Mouse (Mus musculus): ENCODE measurements around the gene Rad54l2. TPM values are rescaled to one million over a fixed set of nuclear protein-coding genes. Genes with fewer than 3 reads are reported as not detected.

Rad54l2 gene
- polyA plus RNA-seq, 1 experiment from 2014 or later: 3.7 TPM

DNA sequence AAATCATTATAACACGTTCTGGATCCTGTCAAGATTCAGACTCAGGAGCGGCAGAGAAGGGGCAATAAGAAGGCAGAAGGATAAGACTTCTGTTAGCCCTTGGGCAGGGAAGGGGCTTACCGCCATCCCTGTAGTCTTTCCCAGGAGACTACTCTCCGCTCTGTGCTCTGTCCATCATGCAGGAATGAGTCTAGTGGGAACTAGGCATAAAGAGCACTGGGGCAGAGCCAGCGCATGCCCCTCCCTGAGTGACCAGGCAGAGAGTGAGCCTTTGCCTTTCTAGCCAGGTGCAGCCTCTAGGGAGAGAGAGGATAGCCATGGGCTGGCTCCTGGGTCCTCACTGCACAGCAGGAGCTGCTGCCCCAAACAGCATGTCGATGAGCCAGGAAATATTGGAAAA, 124.1 kb downstream of the Rad54l2 start:
- H3K9me3 ChIP-seq (ENCODE audit: control insufficient read depth, low read length): no peaks in the 10 kb centered on the region
- no peak overlapping the region for H3K4me3 ChIP-seq (ENCODE audit: low read length)
- ATAC-seq: no peak
- H3K27me3 ChIP-seq (replicated peaks; ENCODE audit: control insufficient read depth, insufficient read depth, low read length): no peaks in the 10 kb centered on the region
- no peak overlapping the region for H3K9ac ChIP-seq (ENCODE audit: low read depth, low read length)
- H3K36me3 ChIP-seq (ENCODE audit: control insufficient read depth, insufficient read depth, low read length): peaks cover 7% of the 10 kb centered on the region; the same call in 1 of the 2 replicates
- H3K4me1 ChIP-seq (ENCODE audit: control insufficient read depth, insufficient read depth, low read length): no peaks in the 10 kb centered on the region
- H3K4me2 ChIP-seq (ENCODE audit: low read depth, low read length): no peak overlapping the region
- 84% methylated on average over 6 of the region's 6 CpGs for WGBS
- H3K27ac ChIP-seq (ENCODE audit: low read length): no peak overlapping the region

DNA sequence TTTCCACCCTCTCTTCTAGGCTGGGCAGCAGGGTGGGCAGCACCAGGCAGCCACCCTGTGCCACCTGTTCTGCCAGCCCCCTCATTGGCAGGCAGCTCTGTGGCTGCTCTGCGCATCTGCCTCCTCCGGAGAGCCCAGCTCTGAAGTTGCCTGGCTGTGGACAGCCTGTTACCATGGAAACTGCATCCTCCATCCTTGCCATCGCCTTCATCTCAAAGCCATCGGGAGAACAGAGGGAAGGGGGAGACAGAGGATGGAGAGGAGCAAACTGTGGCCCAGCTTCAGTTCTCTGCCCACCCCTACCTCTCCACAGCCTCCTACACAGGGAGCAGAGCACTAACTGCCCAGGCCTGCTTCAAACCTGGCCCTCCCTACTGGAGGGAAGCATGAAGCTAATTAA, 124.6 kb downstream of the Rad54l2 start:
- Histone ChIP-seq H3K9me3 (ENCODE audit: control insufficient read depth, low read length) (no peaks in the 10 kb centered on the region), H3K4me2 (ENCODE audit: low read depth, low read length) (no peak overlapping the region), H3K9ac (ENCODE audit: low read depth, low read length) (no peak overlapping the region), H3K4me1 (ENCODE audit: control insufficient read depth, insufficient read depth, low read length) (no peaks in the 10 kb centered on the region), H3K36me3 (ENCODE audit: control insufficient read depth, insufficient read depth, low read length) (peaks cover 8% of the 10 kb centered on the region; the same call in 1 of the 2 replicates), H3K27me3 (replicated peaks; ENCODE audit: control insufficient read depth, insufficient read depth, low read length) (no peaks in the 10 kb centered on the region), H3K27ac (ENCODE audit: low read length) (no peak overlapping the region), H3K4me3 (ENCODE audit: low read length) (no peak overlapping the region)
- ATAC-seq: no peak
- WGBS: 69% methylated on average over 4 of the region's 4 CpGs

DNA sequence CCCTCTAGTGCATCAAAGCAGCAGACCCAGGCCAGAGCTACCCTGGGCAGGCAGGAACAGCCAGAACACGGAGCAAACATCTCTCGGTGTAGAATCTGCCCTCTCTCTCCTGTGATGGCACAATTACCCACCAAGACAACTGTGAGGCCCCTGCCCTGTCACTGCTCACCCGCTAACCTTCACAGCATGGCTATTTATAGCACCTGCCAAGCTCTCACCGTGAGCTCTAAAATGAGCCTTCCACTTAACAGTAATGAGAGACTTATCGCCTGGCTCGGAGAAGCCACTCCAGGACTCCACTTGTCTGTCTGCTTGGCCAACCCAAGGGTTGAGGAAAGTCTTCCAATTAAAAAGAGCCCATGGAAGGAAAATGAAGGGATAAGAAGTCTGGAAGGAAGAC, 125.8 kb downstream of the Rad54l2 start:
- Histone ChIP-seq H3K27me3 (replicated peaks; ENCODE audit: control insufficient read depth, insufficient read depth, low read length) (no peaks in the 10 kb centered on the region), H3K4me2 (ENCODE audit: low read depth, low read length) (no peak overlapping the region), H3K36me3 (ENCODE audit: control insufficient read depth, insufficient read depth, low read length) (peaks cover 17% of the 10 kb centered on the region; the same call in 1 of the 2 replicates), H3K4me1 (ENCODE audit: control insufficient read depth, insufficient read depth, low read length) (no peaks in the 10 kb centered on the region), H3K9ac (ENCODE audit: low read depth, low read length) (no peak overlapping the region), H3K9me3 (ENCODE audit: control insufficient read depth, low read length) (no peaks in the 10 kb centered on the region), H3K4me3 (ENCODE audit: low read length) (no peak overlapping the region), H3K27ac (ENCODE audit: low read length) (no peak overlapping the region)
- WGBS: 86% methylated on average over 6 of the region's 6 CpGs
- no peak for ATAC-seq

DNA sequence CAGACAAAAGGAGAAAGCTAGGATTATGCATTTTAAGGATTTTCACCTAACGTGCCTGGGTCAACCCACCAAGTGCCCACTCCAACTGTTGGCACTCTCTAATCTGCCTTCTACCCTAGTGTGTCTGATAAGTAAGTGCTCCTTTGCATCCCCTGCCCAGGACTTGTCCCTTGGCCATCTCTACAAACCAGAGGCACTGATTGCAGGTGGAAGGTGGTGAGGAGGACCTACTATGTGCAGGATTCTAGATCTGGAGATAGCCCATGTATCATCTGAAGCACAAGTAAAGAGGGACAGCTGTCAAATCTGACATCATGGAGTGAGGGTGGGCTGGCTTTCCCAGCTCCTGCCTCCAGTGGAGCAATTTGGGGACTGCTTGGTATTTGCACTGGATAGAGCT, 129.1 kb downstream of the Rad54l2 start:
- 83% methylated on average over 1 of the region's 1 CpGs for WGBS
- peaks cover 11% of the 10 kb centered on the region for H3K27me3 ChIP-seq (replicated peaks; ENCODE audit: control insufficient read depth, insufficient read depth, low read length)
- H3K4me2 ChIP-seq (ENCODE audit: low read depth, low read length): no peak overlapping the region
- H3K9ac ChIP-seq (ENCODE audit: low read depth, low read length): no peak overlapping the region
- H3K4me3 ChIP-seq (ENCODE audit: low read length): no peak overlapping the region
- H3K36me3 ChIP-seq (ENCODE audit: control insufficient read depth, insufficient read depth, low read length): peaks cover 17% of the 10 kb centered on the region; the same call in 1 of the 2 replicates
- peaks cover 7% of the 10 kb centered on the region; the same call in 1 of the 2 replicates for H3K4me1 ChIP-seq (ENCODE audit: control insufficient read depth, insufficient read depth, low read length)
- H3K27ac ChIP-seq (ENCODE audit: low read length): no peak overlapping the region
- ATAC-seq: no peak
- H3K9me3 ChIP-seq (ENCODE audit: control insufficient read depth, low read length): no peaks in the 10 kb centered on the region

- Histone ChIP-seq H3K9me3 (ENCODE audit: control insufficient read depth, low read length) (no peaks in the 10 kb centered on the region), H3K4me1 (ENCODE audit: control insufficient read depth, insufficient read depth, low read length) (peaks cover 7% of the 10 kb centered on the region; the same call in 1 of the 2 replicates), H3K4me2 (ENCODE audit: low read depth, low read length) (no peak overlapping the region), H3K27ac (ENCODE audit: low read length) (no peak overlapping the region), H3K4me3 (ENCODE audit: low read length) (no peak overlapping the region), H3K27me3 (replicated peaks; ENCODE audit: control insufficient read depth, insufficient read depth, low read length) (peaks cover 16% of the 10 kb centered on the region), H3K9ac (ENCODE audit: low read depth, low read length) (no peak overlapping the region), H3K36me3 (ENCODE audit: control insufficient read depth, insufficient read depth, low read length) (peaks cover 17% of the 10 kb centered on the region; the same call in 1 of the 2 replicates)
- ATAC-seq: no peak
- 74% methylated on average over 7 of the region's 7 CpGs for WGBS
These were observed 129.6 kb downstream of the Rad54l2 start for GRCm38 (mm10) chr9:106659441-106659840.

DNA sequence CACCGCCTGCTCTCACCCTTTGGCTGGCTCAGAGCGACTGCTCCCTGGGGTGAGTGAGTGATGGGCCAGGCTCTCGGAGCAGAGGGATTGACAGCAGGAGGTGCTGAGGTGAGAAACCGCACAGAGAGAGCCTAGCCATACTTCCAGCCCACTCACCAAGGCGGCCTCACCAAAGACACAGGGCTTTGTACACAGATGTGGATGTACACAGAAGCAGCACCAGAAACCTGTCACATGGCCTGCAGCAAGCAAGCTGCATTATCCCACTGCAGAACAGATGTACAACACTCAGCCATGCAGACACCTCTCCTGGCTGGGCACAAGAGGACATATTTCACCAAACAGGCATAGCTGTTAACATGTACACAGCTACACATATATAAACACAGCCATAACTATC, 131.4 kb downstream of the Rad54l2 start:
- 40% methylated on average over 5 of the region's 5 CpGs for WGBS
- peaks cover 7% of the 10 kb centered on the region; the same call in 1 of the 2 replicates for H3K4me1 ChIP-seq (ENCODE audit: control insufficient read depth, insufficient read depth, low read length)
- ATAC-seq: no peak
- no peaks in the 10 kb centered on the region for H3K9me3 ChIP-seq (ENCODE audit: control insufficient read depth, low read length)
- H3K27me3 ChIP-seq (replicated peaks; ENCODE audit: control insufficient read depth, insufficient read depth, low read length): peaks cover 23% of the 10 kb centered on the region
- H3K4me3 ChIP-seq (ENCODE audit: low read length): no peak overlapping the region
- H3K27ac ChIP-seq (ENCODE audit: low read length): no peak overlapping the region
- no peak overlapping the region for H3K9ac ChIP-seq (ENCODE audit: low read depth, low read length)
- H3K4me2 ChIP-seq (ENCODE audit: low read depth, low read length): no peak overlapping the region
- peaks cover 17% of the 10 kb centered on the region; the same call in 1 of the 2 replicates for H3K36me3 ChIP-seq (ENCODE audit: control insufficient read depth, insufficient read depth, low read length)

DNA sequence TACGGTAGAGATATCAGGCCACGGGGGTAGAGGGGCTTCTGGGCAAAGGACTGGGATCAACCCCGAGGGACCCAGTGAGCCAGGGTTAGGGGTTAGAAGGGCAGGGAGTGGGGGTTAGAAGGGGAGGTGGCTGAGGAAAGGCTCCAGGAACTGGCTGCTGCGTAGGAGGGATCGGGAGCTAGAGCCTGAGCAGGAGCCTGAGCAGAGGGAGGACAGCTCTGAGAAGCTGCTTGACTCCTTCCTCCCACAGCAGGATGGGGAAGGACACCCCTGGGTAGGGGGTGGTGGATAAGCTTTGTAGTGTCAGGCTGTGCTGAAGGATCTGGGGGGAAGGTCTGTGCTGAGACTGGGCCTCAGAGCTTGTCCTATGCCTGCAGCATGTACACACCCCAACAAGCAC, 132.2 kb downstream of the Rad54l2 start:
- ATAC-seq: peak; percentile 12; the same call in 1 of the 2 replicates
- no peaks in the 10 kb centered on the region for H3K9me3 ChIP-seq (ENCODE audit: control insufficient read depth, low read length)
- peaks cover 9% of the 10 kb centered on the region; the same call in 1 of the 2 replicates for H3K36me3 ChIP-seq (ENCODE audit: control insufficient read depth, insufficient read depth, low read length)
- peaks cover 23% of the 10 kb centered on the region for H3K27me3 ChIP-seq (replicated peaks; ENCODE audit: control insufficient read depth, insufficient read depth, low read length)
- no peak overlapping the region for H3K27ac ChIP-seq (ENCODE audit: low read length)
- no peak overlapping the region for H3K4me2 ChIP-seq (ENCODE audit: low read depth, low read length)
- no peak overlapping the region for H3K9ac ChIP-seq (ENCODE audit: low read depth, low read length)
- peaks cover 7% of the 10 kb centered on the region; the same call in 1 of the 2 replicates for H3K4me1 ChIP-seq (ENCODE audit: control insufficient read depth, insufficient read depth, low read length)
- no peak overlapping the region for H3K4me3 ChIP-seq (ENCODE audit: low read length)
- WGBS: 55% methylated on average over 5 of the region's 5 CpGs

GRCm38 (mm10) chr9:106655884-106656720, 132.9 kb downstream of the Rad54l2 start, which contains the start of gene Grm2:
TSS of gene Grm2 (minus strand) at chr9:106656082.
- WGBS: 1% methylated on average over 38 of the region's 44 CpGs
- H3K4me3 ChIP-seq (ENCODE audit: low read length): peak within 1 kb of the TSS; percentile 40
- H3K36me3 ChIP-seq (ENCODE audit: control insufficient read depth, insufficient read depth, low read length): peaks cover 9% of the 10 kb centered on the region; the same call in 1 of the 2 replicates
- H3K9ac ChIP-seq (ENCODE audit: low read depth, low read length): no peak within 1 kb of the TSS
- peaks cover 7% of the 10 kb centered on the region; the same call in 1 of the 2 replicates for H3K4me1 ChIP-seq (ENCODE audit: control insufficient read depth, insufficient read depth, low read length)
- H3K9me3 ChIP-seq (ENCODE audit: control insufficient read depth, low read length): no peaks in the 10 kb centered on the region
- ATAC-seq: peak; percentile 81
- peak within 1 kb of the TSS; percentile 65 for H3K4me2 ChIP-seq (ENCODE audit: low read depth, low read length)
- peaks cover 23% of the 10 kb centered on the region for H3K27me3 ChIP-seq (replicated peaks; ENCODE audit: control insufficient read depth, insufficient read depth, low read length)
- H3K27ac ChIP-seq (ENCODE audit: low read length): no peak within 1 kb of the TSS

GRCm38 (mm10) chr9:106652720-106653119, 136.3 kb downstream of the Rad54l2 start:
- peaks cover 23% of the 10 kb centered on the region for H3K27me3 ChIP-seq (replicated peaks; ENCODE audit: control insufficient read depth, insufficient read depth, low read length)
- no peaks in the 10 kb centered on the region for H3K9me3 ChIP-seq (ENCODE audit: control insufficient read depth, low read length)
- H3K27ac ChIP-seq (ENCODE audit: low read length): no peak overlapping the region
- H3K36me3 ChIP-seq (ENCODE audit: control insufficient read depth, insufficient read depth, low read length): no peaks in the 10 kb centered on the region
- 71% methylated on average over 1 of the region's 1 CpGs for WGBS
- peaks cover 7% of the 10 kb centered on the region; the same call in 1 of the 2 replicates for H3K4me1 ChIP-seq (ENCODE audit: control insufficient read depth, insufficient read depth, low read length)
- ATAC-seq: no peak
- no peak overlapping the region for H3K4me3 ChIP-seq (ENCODE audit: low read length)
- H3K4me2 ChIP-seq (ENCODE audit: low read depth, low read length): no peak overlapping the region
- H3K9ac ChIP-seq (ENCODE audit: low read depth, low read length): no peak overlapping the region

Measured in intestine, embryonic 16.5 days (tissue).